In genomic region chr11:115321906-115322693, GRCm38 (mm10) we compare ENCODE assay signal across 8 mouse cellular contexts. TPM values are rescaled to one million over a fixed set of nuclear protein-coding genes. Genes with fewer than 3 reads are reported as not detected.
A peak's percentile ranks its signal among the peaks of the same experiment; 100 is the strongest.
DNase-seq lines count a peak whose midpoint lies in the region; ATAC-seq lines count a peak whose summit lies in the region.
"Had no signal": no experiment of that assay in that cellular context is flagged by ENCODE, and none has a peak within 500 bp of the region (broad histone marks: within the 10 kb centered on the region; RNA-seq: fewer than 3 reads in every experiment).

TSS of gene Ush1g (minus strand) at chr11:115322041.

- peaks cover 95% of the 10 kb centered on the region for H3K27me3 ChIP-seq in forebrain, embryonic 12.5 days
- peaks cover 93% of the 10 kb centered on the region for H3K27me3 ChIP-seq in neural tube, embryonic 15.5 days (replicated peaks)

- DNase-seq in A20 (ENCODE audit: low read depth, low spot score) = peak; percentile 61
- peak; percentile 38 for DNase-seq in c-Kit-positive CD71-positive TER-119-positive erythroid progenitor cells, embryonic 14.5 days (ENCODE audit: low spot score)
- DNase-seq in lung, adult 18-20 months = peak; percentile 21 to 28

- H3K9me3 ChIP-seq in forebrain, embryonic 12.5 days = no peaks in the 10 kb centered on the region
- H3K9me3 ChIP-seq in neural tube, embryonic 15.5 days (replicated peaks) = no peaks in the 10 kb centered on the region

- peak within 1 kb of the TSS; percentile 35 for H3K4me2 ChIP-seq in forebrain, embryonic 12.5 days
- peak within 1 kb of the TSS; percentile 38 for H3K4me2 ChIP-seq in neural tube, embryonic 15.5 days

- no peak within 1 kb of the TSS for H3K27ac ChIP-seq in forebrain, embryonic 12.5 days
- no peak within 1 kb of the TSS for H3K27ac ChIP-seq in neural tube, embryonic 15.5 days (replicated peaks)
- H3K27ac ChIP-seq: macrophage had no signal

- ATAC-seq in CD4-positive, CD25-positive, alpha-beta regulatory T cell, adult 4 months = peak; percentile 62
- peak; percentile 62; the same call in 1 of the 2 replicates for ATAC-seq in forebrain, embryonic 12.5 days (ENCODE audit: low FRiP score)
- ATAC-seq in inflammation-experienced regulatory T-cells, adult 6 months = peak; percentile 41
- ATAC-seq in neural tube, embryonic 15.5 days (ENCODE audit: low FRiP score) = peak; percentile 55; the same call in 1 of the 2 replicates

- H3K4me1 ChIP-seq in forebrain, embryonic 12.5 days = peaks cover 32% of the 10 kb centered on the region
- H3K4me1 ChIP-seq in neural tube, embryonic 15.5 days = peaks cover 38% of the 10 kb centered on the region

- H3K9ac ChIP-seq in forebrain, embryonic 12.5 days = no peak within 1 kb of the TSS
- no peak within 1 kb of the TSS for H3K9ac ChIP-seq in neural tube, embryonic 15.5 days (replicated peaks)

- WGBS in forebrain, embryonic 12.5 days = 4% methylated on average over 35 of the region's 35 CpGs
- WGBS in neural tube, embryonic 15.5 days = 5% methylated on average over 35 of the region's 35 CpGs

- H3K4me3 ChIP-seq in forebrain, embryonic 12.5 days (replicated peaks) = peak within 1 kb of the TSS; percentile 13; the same call in 1 of the 2 replicates
- peak within 1 kb of the TSS; percentile 18; the same call in 1 of the 2 replicates for H3K4me3 ChIP-seq in neural tube, embryonic 15.5 days (replicated peaks)

- H3K36me3 ChIP-seq in forebrain, embryonic 12.5 days (replicated peaks) = no peaks in the 10 kb centered on the region
- H3K36me3 ChIP-seq in neural tube, embryonic 15.5 days = no peaks in the 10 kb centered on the region

RNA-seq across cellular contexts. Expression of gene Ush1g, which starts in this region (rescaled TPM):
- polyA plus RNA-seq in CD4-positive, CD25-positive, alpha-beta regulatory T cell, adult 4 months (2017; shearing (Covaris generic)) = not detected
- not detected in 2 replicates for polyA plus RNA-seq in forebrain, embryonic 12.5 days (2016; fragmentation: Nextera tagmentation; extraction: Ambion mirVana)
- polyA plus RNA-seq in inflammation-experienced regulatory T-cells, adult 6 months (2017; shearing (Covaris generic)) = not detected
- 0.09 and 0.14 TPM in 2 replicates for polyA plus RNA-seq in neural tube, embryonic 15.5 days (2015; fragmentation: Nextera tagmentation; extraction: Ambion mirVana)
- polyA plus RNA-seq: macrophage had no signal

Comparison
In these comparisons a context has a peak if more than half of its experiments do, and no peak if none do; other contexts are left out.
1. Peak in ATAC-seq in CD4-positive, CD25-positive, alpha-beta regulatory T cell, adult 4 months; RNA of the gene not detected or under 1 TPM.
2. Peak in ATAC-seq, H3K4me3 ChIP-seq and H3K4me2 ChIP-seq in forebrain, embryonic 12.5 days; RNA of the gene not detected or under 1 TPM.
3. Peak in ATAC-seq in inflammation-experienced regulatory T-cells, adult 6 months; RNA of the gene not detected or under 1 TPM.
4. Peak in ATAC-seq, H3K4me3 ChIP-seq and H3K4me2 ChIP-seq in neural tube, embryonic 15.5 days; RNA of the gene not detected or under 1 TPM.